Mouse (Mus musculus) embryo, embryonic 11 days (tissue): ENCODE results near the gene Tox3.

Experiments
- DNase-seq: peaks from one replicate; pipeline ENCODE4 v3.0.0-alpha.2; 2015

Tox3 gene

DNA sequence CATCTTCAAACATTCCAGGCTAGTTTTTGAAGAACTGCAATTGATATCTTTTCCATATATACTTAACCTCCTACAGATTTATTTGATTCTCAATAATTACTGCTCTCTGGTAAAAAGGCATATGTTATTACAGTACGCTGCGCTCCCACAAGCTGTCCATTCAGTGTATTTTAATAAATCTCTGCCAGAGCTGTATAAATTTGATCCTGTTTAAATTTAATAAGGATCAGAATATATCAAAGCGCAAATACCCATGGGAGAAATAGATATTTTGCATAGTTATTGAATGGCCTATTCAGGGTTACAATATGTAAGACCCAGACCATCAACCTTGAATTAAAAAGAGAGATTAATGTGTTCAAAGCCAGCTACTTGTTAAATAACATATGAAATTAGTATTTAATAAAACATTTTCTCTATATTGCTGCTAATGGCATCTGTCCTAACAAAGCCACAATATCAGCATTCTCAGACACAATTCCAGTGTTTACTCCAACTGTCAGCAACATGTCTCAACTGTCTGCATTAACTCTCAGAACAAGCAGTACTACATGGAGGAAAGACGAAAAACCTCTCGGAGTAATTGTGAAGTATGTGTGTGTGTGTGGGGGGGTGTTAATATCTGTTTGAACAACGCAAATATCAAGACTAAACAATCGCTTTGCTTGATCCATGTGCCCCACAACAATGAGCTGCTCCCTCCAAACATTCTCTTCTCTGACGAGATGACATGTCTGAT, 25.3 kb downstream of the Tox3 start:
- no peak for DNase-seq

GRCm38 (mm10) chr8:90321255-90321654, 26.9 kb downstream of the Tox3 start:
- no peak for DNase-seq

DNA sequence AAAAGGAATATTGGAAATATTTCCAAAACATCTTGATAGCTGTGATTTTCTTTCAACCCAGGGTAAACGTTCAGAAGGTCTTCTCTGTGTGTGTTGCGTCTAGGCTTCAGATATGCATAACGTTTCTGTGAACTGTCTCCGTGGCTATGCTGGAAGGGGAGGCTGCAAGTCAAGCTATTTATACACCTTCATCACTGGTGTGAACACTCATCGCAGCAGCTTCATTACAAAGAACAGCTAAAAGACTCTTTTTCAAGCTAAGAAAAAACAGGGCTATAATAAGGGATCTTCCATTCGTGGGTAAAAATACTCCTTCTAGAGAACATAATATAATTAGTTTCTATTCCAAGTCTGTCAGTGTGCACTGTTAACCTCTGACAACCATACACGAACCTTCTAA, 33.8 kb downstream of the Tox3 start:
- no peak for DNase-seq

GRCm38 (mm10) chr8:90302951-90303350, 45.2 kb downstream of the Tox3 start:
- no peak for DNase-seq

DNA sequence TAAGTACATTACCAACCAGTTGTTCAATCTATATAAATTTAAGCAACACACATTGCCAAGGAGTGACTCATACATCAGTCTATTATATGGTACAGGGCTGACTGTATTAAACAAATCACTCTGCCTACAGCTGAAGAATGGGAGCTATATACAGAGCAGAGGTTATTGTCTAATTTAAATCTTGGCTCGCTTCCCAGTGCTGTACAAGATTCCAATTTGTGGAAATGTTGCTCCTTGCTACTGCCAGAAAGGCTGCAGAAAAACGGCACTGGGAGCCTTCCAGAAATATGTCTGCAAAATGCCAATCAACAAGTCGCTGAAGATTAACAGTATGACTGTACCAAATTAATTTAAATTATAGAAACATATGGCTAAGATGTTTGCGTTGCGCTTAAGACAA, 45.9 kb downstream of the Tox3 start:
- peak; percentile 27 for DNase-seq

DNA sequence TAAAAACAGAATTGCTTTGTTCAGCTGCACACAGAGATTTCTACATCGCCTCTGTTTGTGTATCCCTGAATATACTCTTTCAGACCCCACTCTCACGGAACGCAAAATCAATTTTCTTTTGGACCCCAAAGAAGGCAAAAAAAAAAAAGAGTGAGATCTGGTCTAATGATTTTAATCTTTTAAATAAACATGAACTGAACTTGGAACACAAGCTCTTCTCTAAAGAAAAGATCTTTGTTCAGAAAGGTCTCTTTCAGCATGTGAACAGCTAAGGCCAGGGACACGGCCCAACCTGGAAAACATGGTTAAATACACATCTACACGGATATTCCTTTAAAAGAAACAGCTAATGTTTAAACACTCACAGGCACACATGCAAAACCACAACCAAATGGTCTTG, 46.6 kb downstream of the Tox3 start:
- no peak for DNase-seq

- no peak for DNase-seq
Measured at GRCm38 (mm10) chr8:90300973-90301372, 47.2 kb downstream of the Tox3 start.

DNA sequence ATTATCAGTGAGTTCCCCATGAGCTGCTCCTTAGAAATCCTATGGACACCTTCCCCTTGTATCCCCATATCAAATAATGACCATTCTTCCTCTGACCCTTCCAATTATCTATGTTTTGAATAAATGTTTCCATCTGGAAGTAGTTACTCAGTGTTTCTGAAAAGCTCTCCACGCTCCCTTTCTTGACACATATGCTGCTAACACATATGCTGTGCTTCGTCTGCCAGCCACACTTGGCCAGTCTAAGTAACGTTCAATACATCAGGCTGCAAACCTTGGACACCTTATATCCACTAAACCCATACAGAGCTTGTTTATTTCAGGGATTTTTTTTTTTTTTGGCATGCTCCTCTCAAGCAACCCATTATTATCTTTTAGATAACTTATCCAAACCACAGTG, 54.1 kb downstream of the Tox3 start:
- DNase-seq, result no peak

DNA sequence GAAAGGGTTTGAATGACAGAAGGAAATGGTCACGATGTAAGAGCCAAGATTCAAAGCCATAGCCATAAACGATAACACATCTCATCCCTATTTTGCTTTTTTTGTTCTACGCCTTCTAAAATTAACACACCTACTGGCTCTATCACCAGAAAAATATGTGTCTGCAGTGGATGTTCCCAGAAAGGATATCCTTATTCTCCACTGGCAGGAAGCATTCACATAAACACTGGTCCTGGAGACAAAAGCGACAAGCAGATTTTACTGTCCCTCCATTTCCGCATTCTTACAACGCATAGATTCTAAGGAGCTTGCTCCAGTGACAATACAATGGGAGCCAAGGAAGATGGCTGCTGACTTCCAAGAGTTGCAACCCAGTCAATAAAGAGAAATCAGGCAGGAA, 57.3 kb downstream of the Tox3 start:
- no peak for DNase-seq

DNA sequence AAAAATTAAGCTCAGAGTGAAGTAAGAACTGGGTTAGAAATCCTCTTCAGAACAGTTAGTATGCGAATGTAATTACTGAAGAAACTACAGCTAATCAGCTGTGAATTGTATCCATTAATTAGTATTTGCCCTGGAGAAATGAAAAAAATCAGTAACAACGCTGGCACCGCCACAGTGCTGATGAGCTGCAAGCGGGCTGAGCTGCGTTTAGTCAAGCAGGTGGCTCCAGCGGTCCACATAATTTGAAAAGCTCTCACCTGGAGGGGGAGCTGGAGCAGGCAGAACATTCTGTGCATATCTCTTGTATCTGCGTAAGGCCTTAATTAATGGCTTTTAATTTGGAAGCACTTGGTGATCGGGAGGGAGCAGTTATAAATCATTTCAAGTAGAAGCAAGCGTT, 71.4 kb downstream of the Tox3 start:
- DNase-seq, result peak; percentile 8

DNA sequence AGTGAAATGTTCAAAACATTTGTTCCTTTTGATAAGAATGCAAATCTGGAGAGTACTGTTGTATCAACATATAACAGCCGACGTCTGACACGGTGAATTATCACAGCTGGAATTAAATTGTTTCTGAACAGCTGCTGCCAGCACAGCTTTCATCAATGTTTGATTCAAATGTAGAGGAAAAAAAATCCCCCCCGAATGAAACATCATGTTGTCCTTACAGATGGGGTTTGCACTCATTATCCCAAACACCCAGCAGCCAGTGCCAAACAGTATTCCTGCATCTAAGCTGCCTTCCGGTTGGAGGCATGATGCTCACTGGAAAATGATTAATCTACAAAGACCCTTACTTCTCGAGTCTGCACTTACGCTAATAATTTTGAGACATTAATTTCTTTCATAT, 75.0 kb downstream of the Tox3 start:
- peak; percentile 12 for DNase-seq

GRCm38 (mm10) chr8:90271920-90272319, 76.2 kb downstream of the Tox3 start:
- no peak for DNase-seq

DNA sequence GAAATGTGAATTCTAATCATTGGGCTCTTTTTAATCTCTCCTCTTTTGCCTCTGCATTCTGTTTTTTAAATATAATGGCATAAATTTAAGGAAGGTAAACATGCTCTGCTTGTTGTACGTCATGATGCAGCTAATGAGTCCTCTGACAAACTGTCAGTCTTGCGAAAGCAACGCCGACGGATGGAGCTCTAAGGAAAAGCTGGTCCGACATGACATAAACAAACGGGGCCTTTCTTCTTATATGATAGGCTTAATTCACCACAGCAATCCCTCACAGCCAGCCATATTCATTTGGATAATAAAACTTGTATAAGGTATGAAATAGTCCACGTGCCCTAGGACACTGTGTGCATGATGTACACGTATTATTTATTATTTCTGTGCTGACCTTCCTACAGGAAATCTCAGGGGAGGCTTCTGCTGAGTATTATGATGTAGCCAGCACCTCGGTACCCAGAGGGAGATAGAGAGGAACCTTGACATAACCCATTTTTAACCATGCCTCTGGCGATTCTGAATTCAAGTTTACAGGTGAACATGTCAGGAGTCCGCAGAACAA, 80.4 kb downstream of the Tox3 start:
- no peak for DNase-seq

GRCm38 (mm10) chr8:90266986-90267385, 81.2 kb downstream of the Tox3 start:
- no peak for DNase-seq

GRCm38 (mm10) chr8:90266239-90266638, 81.9 kb downstream of the Tox3 start:
- DNase-seq, result no peak

DNA sequence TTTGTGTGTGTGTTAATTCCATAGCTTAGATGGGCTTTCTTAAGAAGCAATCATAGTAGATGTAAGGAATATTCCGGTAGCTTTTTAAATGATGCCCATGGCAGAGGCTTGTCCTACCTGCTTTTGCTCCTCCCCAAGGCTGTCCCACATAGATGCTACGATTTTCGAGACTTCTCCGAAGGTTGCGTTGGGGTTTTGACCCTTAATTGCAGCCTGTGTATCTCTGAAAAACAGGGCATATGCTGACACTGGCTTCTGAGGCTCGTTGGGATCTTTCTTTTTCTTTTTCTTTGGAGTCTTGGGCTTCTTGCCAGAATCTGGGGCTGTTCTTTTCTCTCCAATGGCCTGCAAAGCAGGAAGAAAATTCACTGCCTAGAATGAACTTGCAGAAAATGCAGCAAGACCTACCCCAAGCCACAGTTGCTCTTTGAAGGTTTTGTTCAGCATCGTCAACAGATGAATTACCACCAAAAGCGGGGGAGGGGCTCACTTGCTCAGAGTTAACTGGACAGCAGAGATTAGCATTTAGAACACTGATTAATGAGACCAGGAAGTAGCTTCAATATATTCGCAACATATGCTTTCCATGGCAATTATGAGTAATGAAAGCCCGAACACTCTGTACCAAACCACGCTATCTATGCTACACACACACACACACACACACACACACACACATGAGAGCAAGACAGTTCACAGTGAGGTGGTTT, 93.8 kb downstream of the Tox3 start:
- DNase-seq, result peak; percentile 68

GRCm38 (mm10) chr8:90246357-90246756, 101.8 kb downstream of the Tox3 start:
- no peak for DNase-seq

DNA sequence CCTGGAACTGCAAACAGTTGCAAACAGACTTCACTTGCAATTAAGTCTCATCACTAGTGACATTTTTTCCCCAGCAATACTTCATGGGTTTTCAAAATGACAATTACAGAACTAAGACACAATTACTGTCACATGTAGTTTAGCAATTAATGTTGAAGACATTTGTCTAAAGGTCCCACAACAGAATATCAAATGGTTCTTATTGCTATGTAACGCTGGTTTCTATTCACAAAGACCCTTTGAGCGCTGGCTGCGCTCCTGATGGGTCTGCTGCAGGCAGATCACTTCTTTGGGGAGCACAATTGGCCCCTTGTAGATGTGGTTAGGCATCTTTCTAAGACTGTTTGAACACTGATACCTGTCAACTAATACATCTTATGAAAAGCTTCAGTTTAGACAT, 102.3 kb downstream of the Tox3 start:
- DNase-seq, result peak; percentile 47

GRCm38 (mm10) chr8:90245187-90245586, 103.0 kb downstream of the Tox3 start:
- DNase-seq, result no peak

DNA sequence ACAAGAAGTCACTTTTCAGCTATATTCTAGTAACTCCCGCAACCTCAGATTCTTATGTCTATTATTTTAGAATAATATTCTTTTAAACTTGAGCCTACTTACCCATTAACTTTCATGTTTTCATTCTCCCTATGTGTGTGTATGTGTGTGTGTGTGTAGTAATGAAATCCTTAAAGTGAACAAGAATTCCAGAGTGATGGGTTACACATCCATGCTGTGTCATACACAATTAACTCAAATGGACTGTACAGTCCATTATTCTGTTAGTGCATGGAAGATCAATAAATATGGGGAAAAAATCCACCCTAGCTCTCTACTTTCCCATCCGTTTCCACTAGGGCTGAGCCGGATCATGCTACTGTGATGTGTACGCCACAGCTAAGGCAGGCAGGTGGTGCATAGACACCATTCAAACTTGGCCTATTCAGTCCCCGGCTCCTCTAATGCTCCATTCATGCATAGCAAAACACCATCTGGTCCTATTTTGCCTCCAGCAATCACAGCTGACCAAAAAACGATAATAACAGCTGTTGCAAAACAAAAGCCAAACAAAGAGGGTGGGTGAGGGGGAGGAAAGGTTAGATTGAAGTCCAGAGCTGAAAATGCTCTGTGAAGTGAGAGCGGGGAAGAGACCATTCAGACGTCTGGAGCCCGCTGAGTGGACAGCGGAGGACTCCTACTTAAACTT, 103.5 kb downstream of the Tox3 start:
- DNase-seq, result peak; percentile 83

DNA sequence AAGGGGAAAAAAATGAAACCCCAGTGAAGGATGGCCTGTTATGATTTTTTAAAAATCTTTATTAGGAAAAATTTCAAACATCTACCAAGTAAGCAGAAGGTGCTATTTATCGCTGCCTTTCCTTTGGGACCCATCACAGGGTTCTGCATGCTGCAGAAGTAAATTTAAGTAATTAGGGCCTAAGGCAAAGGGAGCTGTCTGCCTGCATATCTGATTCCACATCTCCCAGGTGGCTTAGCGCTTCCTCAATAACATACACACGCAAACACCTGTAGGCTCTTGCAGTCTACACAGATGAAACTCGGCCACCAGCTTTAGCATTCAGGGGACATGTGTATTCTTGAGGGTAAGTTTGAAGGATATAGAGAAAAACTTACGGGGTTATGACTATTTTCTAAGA, 104.2 kb downstream of the Tox3 start:
- no peak for DNase-seq

- DNase-seq, result no peak
Measured at GRCm38 (mm10) chr8:90242351-90242750, 105.8 kb downstream of the Tox3 start.

- DNase-seq, result no peak
Measured at GRCm38 (mm10) chr8:90241461-90241860, 106.7 kb downstream of the Tox3 start.

DNA sequence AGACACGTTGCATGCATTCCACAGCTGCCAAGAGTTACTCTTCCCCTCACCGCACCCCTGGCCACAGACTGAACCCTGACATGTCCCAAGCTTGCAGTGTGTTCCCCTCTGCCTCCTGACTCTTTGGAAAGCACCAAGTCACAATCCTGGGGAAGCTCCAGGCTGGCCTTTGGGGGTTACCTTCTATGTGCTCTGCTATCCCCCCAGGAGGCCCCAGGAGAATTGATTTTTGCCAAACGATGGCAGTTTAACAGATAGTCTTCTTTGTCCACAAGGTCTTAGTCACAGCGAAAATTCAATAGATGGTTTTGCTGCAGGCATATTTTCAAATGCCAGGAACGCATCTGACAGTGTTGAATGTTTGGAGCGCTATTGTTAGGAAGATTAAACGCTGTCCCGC, 115.6 kb downstream of the Tox3 start:
- DNase-seq, result no peak
